Mouse (Mus musculus) heart, embryonic 15.5 days (tissue): Measurements from ENCODE around the gene Prkrip1. TPM values are rescaled to one million over a fixed set of nuclear protein-coding genes. Genes with fewer than 3 reads are reported as not detected.

Experiments used
- ATAC-seq: fragments of 200-750 bp; cut with Nextera tagmentation; replicated peaks from 2 replicates; pipeline ENCODE4 v1.8.0; 2017; ENCODE audit warnings: low read depth, moderate TSS enrichment; ENCODE audit not compliant: insufficient number of reproducible peaks, insufficient read depth, low FRiP score
- H3K27ac ChIP-seq: fragments of 300-500 bp; sonication (generic); 2 replicates; pipeline ENCODE4 v1.5.1; 2015; ENCODE audit warnings: mild to moderate bottlenecking, inconsistent platforms
- H3K27me3 ChIP-seq: fragments of 300-500 bp; sonication (generic); 2 replicates; pipeline ENCODE4 v1.6.1; 2015; ENCODE audit warnings: inconsistent platforms
- H3K36me3 ChIP-seq: fragments of 300-500 bp; sonication (generic); 2 replicates; pipeline ENCODE4 v1.6.1; 2015; ENCODE audit warnings: mild to moderate bottlenecking, inconsistent platforms
- H3K4me1 ChIP-seq: fragments of 300-500 bp; sonication (generic); replicated peaks from 2 replicates; pipeline ENCODE4 v1.6.1; 2015; ENCODE audit warnings: inconsistent platforms
- H3K4me2 ChIP-seq: fragments of 300-500 bp; sonication (generic); 2 replicates; pipeline ENCODE4 v1.6.1; 2015; ENCODE audit warnings: inconsistent platforms, mild to moderate bottlenecking, moderate library complexity
- H3K4me3 ChIP-seq: fragments of 300-500 bp; sonication (generic); 2 replicates; pipeline ENCODE4 v1.5.1; 2015; ENCODE audit warnings: mild to moderate bottlenecking, inconsistent platforms
- H3K9ac ChIP-seq: fragments of 300-500 bp; sonication (generic); 2 replicates; pipeline ENCODE4 v1.6.1; 2015; ENCODE audit warnings: mild to moderate bottlenecking, inconsistent platforms
- H3K9me3 ChIP-seq: fragments of 300-500 bp; sonication (generic); replicated peaks from 2 replicates; pipeline ENCODE4 v1.6.1; 2016; ENCODE audit warnings: inconsistent platforms
- WGBS: fragments of 180-500 bp; shearing (Covaris S2); methylation state at CpG from one replicate; pipeline ENCODE4 v1.1.7; 2015; ENCODE audit warnings: mixed read lengths; 5-methylcytosine and 5-hydroxymethylcytosine counted together
- polyA plus RNA-seq: library from polyadenylated mRNA; unstranded; fragments of >200 nt; fragmentation: Nextera tagmentation; extraction: Ambion mirVana; gene quantifications from 2 replicates; pipeline ENCODE4 v1.2.1, GENCODE M21; 2015

Gene Prkrip1
- polyA plus RNA-seq, 1 experiment from 2014 or later, result 34.6 TPM

- Histone ChIP-seq H3K9me3 (no peaks in the 10 kb centered on the region), H3K27ac (no peak overlapping the region), H3K4me2 (no peak overlapping the region), H3K4me3 (no peak overlapping the region), H3K4me1 (peaks cover 12% of the 10 kb centered on the region), H3K27me3 (no peaks in the 10 kb centered on the region), H3K9ac (no peak overlapping the region), H3K36me3 (peaks cover 4% of the 10 kb centered on the region)
- 0 out of 2 replicates have a peak, but pooled peaks have one; percentile 15 for ATAC-seq
- 24% methylated on average over 7 of the region's 7 CpGs for WGBS
These were observed 3.1 kb upstream of the Prkrip1 start for GRCm38 (mm10) chr5:136201832-136202231.

- ATAC-seq, result no peak
- peaks cover 27% of the 10 kb centered on the region for H3K36me3 ChIP-seq
- H3K27ac ChIP-seq, result peak overlapping the region; percentile 80
- no peaks in the 10 kb centered on the region for H3K27me3 ChIP-seq
- H3K9me3 ChIP-seq, result no peaks in the 10 kb centered on the region
- 35% methylated on average over 11 of the region's 11 CpGs for WGBS
- H3K9ac ChIP-seq, result peak overlapping the region; percentile 79
- peak overlapping the region; percentile 69 for H3K4me3 ChIP-seq
- H3K4me2 ChIP-seq, result peak overlapping the region; percentile 90
- H3K4me1 ChIP-seq, result peaks cover 12% of the 10 kb centered on the region
These were observed 763 bp upstream of the Prkrip1 start for GRCm38 (mm10) chr5:136199526-136199925.

- Histone ChIP-seq H3K9ac (no peak overlapping the region), H3K4me2 (no peak overlapping the region), H3K4me3 (no peak overlapping the region), H3K9me3 (no peaks in the 10 kb centered on the region), H3K27ac (no peak overlapping the region), H3K27me3 (no peaks in the 10 kb centered on the region), H3K36me3 (peaks cover 87% of the 10 kb centered on the region), H3K4me1 (no peaks in the 10 kb centered on the region)
- 86% methylated on average over 7 of the region's 7 CpGs for WGBS
- no peak for ATAC-seq
These were observed 6.9 kb downstream of the Prkrip1 start for GRCm38 (mm10) chr5:136191870-136192269.

- H3K36me3 ChIP-seq, result peaks cover 64% of the 10 kb centered on the region
- no peaks in the 10 kb centered on the region for H3K9me3 ChIP-seq
- 32% methylated on average over 4 of the region's 4 CpGs for WGBS
- no peak overlapping the region for H3K4me3 ChIP-seq
- no peak overlapping the region for H3K9ac ChIP-seq
- no peak overlapping the region for H3K27ac ChIP-seq
- no peaks in the 10 kb centered on the region for H3K4me1 ChIP-seq
- ATAC-seq, result 0 out of 2 replicates have a peak, but pooled peaks have one; percentile 50
- no peak overlapping the region for H3K4me2 ChIP-seq
- H3K27me3 ChIP-seq, result no peaks in the 10 kb centered on the region
These were observed 12.0 kb downstream of the Prkrip1 start for GRCm38 (mm10) chr5:136186723-136187122.

GRCm38 (mm10) chr5:136183766-136184165, 15.0 kb downstream of the Prkrip1 start:
- no peak overlapping the region for H3K4me3 ChIP-seq
- H3K9ac ChIP-seq, result no peak overlapping the region
- WGBS, result 90% methylated on average over 7 of the region's 7 CpGs
- no peaks in the 10 kb centered on the region for H3K9me3 ChIP-seq
- H3K4me2 ChIP-seq, result no peak overlapping the region
- H3K27ac ChIP-seq, result no peak overlapping the region
- no peaks in the 10 kb centered on the region for H3K27me3 ChIP-seq
- H3K4me1 ChIP-seq, result no peaks in the 10 kb centered on the region
- ATAC-seq, result no peak
- H3K36me3 ChIP-seq, result peaks cover 67% of the 10 kb centered on the region

GRCm38 (mm10) chr5:136182830-136183229, 15.9 kb downstream of the Prkrip1 start:
- 72% methylated on average over 4 of the region's 4 CpGs for WGBS
- Histone ChIP-seq H3K9me3 (no peaks in the 10 kb centered on the region), H3K27ac (no peak overlapping the region), H3K4me2 (no peak overlapping the region), H3K27me3 (no peaks in the 10 kb centered on the region), H3K4me1 (no peaks in the 10 kb centered on the region), H3K4me3 (no peak overlapping the region), H3K9ac (no peak overlapping the region), H3K36me3 (peaks cover 62% of the 10 kb centered on the region)
- ATAC-seq, result no peak

GRCm38 (mm10) chr5:136182049-136182448, 16.7 kb downstream of the Prkrip1 start:
- H3K27ac ChIP-seq, result no peak overlapping the region
- no peak for ATAC-seq
- H3K4me3 ChIP-seq, result no peak overlapping the region
- no peaks in the 10 kb centered on the region for H3K27me3 ChIP-seq
- no peaks in the 10 kb centered on the region for H3K9me3 ChIP-seq
- H3K4me2 ChIP-seq, result no peak overlapping the region
- no peaks in the 10 kb centered on the region for H3K4me1 ChIP-seq
- 82% methylated on average over 6 of the region's 6 CpGs for WGBS
- H3K9ac ChIP-seq, result no peak overlapping the region
- peaks cover 57% of the 10 kb centered on the region for H3K36me3 ChIP-seq

- Histone ChIP-seq H3K36me3 (peaks cover 54% of the 10 kb centered on the region), H3K4me1 (no peaks in the 10 kb centered on the region), H3K4me3 (no peak overlapping the region), H3K27ac (no peak overlapping the region), H3K27me3 (no peaks in the 10 kb centered on the region), H3K9me3 (no peaks in the 10 kb centered on the region), H3K9ac (no peak overlapping the region), H3K4me2 (no peak overlapping the region)
- 86% methylated on average over 6 of the region's 6 CpGs for WGBS
- ATAC-seq, result no peak
These were observed 17.6 kb downstream of the Prkrip1 start for GRCm38 (mm10) chr5:136181197-136181596.

GRCm38 (mm10) chr5:136179594-136179993, 19.2 kb downstream of the Prkrip1 start:
- Histone ChIP-seq H3K9me3 (no peaks in the 10 kb centered on the region), H3K4me3 (no peak overlapping the region), H3K27ac (no peak overlapping the region), H3K36me3 (peaks cover 49% of the 10 kb centered on the region), H3K27me3 (no peaks in the 10 kb centered on the region), H3K4me1 (no peaks in the 10 kb centered on the region), H3K4me2 (no peak overlapping the region), H3K9ac (no peak overlapping the region)
- WGBS, result 83% methylated on average over 5 of the region's 5 CpGs
- ATAC-seq, result no peak

GRCm38 (mm10) chr5:136173606-136174463, 24.9 kb downstream of the Prkrip1 start:
- H3K4me1 ChIP-seq, result peaks cover 24% of the 10 kb centered on the region
- no peak for ATAC-seq
- H3K4me3 ChIP-seq, result no peak overlapping the region
- H3K27ac ChIP-seq, result peak overlapping the region; percentile 31; the same call in 1 of the 2 replicates
- 0 out of 2 replicates have a peak, but pooled peaks cover 3% of the 10 kb centered on the region for H3K27me3 ChIP-seq
- H3K9me3 ChIP-seq, result no peaks in the 10 kb centered on the region
- H3K4me2 ChIP-seq, result no peak overlapping the region
- 42% methylated on average over 9 of the region's 9 CpGs for WGBS
- H3K9ac ChIP-seq, result no peak overlapping the region
- peaks cover 5% of the 10 kb centered on the region for H3K36me3 ChIP-seq

GRCm38 (mm10) chr5:136172939-136173338, 25.8 kb downstream of the Prkrip1 start:
- Histone ChIP-seq H3K27me3 (0 out of 2 replicates have a peak, but pooled peaks cover 3% of the 10 kb centered on the region), H3K9me3 (no peaks in the 10 kb centered on the region), H3K27ac (no peak overlapping the region), H3K36me3 (no peaks in the 10 kb centered on the region), H3K4me3 (no peak overlapping the region), H3K9ac (no peak overlapping the region), H3K4me2 (no peak overlapping the region), H3K4me1 (peaks cover 24% of the 10 kb centered on the region)
- WGBS, result 72% methylated on average over 9 of the region's 9 CpGs
- ATAC-seq, result no peak
